In genomic region chr12:89818200-89818599, GRCm38 (mm10) we compare ENCODE assay signal across 21 mouse cellular contexts.
DNase-seq lines count a peak whose midpoint lies in the region; ATAC-seq and TF ChIP-seq lines count a peak whose summit lies in the region.
"Had no signal": no experiment of that assay in that cellular context is flagged by ENCODE, and none has a peak within 500 bp of the region (broad histone marks: within the 10 kb centered on the region; RNA-seq: fewer than 3 reads in every experiment).

No protein-coding gene starts in this region.

- H3K9me3 ChIP-seq in hindbrain, embryonic 14.5 days (ENCODE audit: control insufficient read depth, low read length): no peaks in the 10 kb centered on the region
- no peaks in the 10 kb centered on the region for H3K9me3 ChIP-seq in hindbrain, embryonic 12.5 days (replicated peaks)
- no peaks in the 10 kb centered on the region for H3K9me3 ChIP-seq in midbrain, embryonic 11.5 days (ENCODE audit: control insufficient read depth, low read length)
- H3K9me3 ChIP-seq in midbrain, embryonic 15.5 days: no peaks in the 10 kb centered on the region
- H3K9me3 ChIP-seq: heart, embryonic 10.5 days had no signal

- peak overlapping the region; percentile 83; the same call in 1 of the 2 replicates for H3K4me2 ChIP-seq in hindbrain, embryonic 14.5 days (replicated peaks)
- no peak overlapping the region for H3K4me2 ChIP-seq in hindbrain, embryonic 12.5 days (replicated peaks)
- H3K4me2 ChIP-seq in midbrain, embryonic 11.5 days: no peak overlapping the region
- no peak overlapping the region for H3K4me2 ChIP-seq in midbrain, embryonic 15.5 days

- H3K36me3 ChIP-seq in hindbrain, embryonic 14.5 days (replicated peaks; ENCODE audit: control insufficient read depth, insufficient read depth): no peaks in the 10 kb centered on the region
- no peaks in the 10 kb centered on the region for H3K36me3 ChIP-seq in hindbrain, embryonic 12.5 days
- no peaks in the 10 kb centered on the region for H3K36me3 ChIP-seq in midbrain, embryonic 11.5 days (ENCODE audit: control insufficient read depth, insufficient read depth, low read length)
- no peaks in the 10 kb centered on the region for H3K36me3 ChIP-seq in midbrain, embryonic 15.5 days (replicated peaks)
- H3K36me3 ChIP-seq: heart, embryonic 10.5 days had no signal

- H3K27me3 ChIP-seq in hindbrain, embryonic 14.5 days (ENCODE audit: control insufficient read depth, insufficient read depth, low read length): no peaks in the 10 kb centered on the region
- H3K27me3 ChIP-seq in hindbrain, embryonic 12.5 days: peaks cover 8% of the 10 kb centered on the region; the same call in 1 of the 2 replicates
- H3K27me3 ChIP-seq in midbrain, embryonic 11.5 days (ENCODE audit: control insufficient read depth, insufficient read depth, low read length): peaks cover 4% of the 10 kb centered on the region; the same call in 1 of the 2 replicates
- H3K27me3 ChIP-seq in midbrain, embryonic 15.5 days (replicated peaks): no peaks in the 10 kb centered on the region
- no peaks in the 10 kb centered on the region for H3K27me3 ChIP-seq in cerebellum, adult 2 months (ENCODE audit: control insufficient read depth, insufficient read depth, low read length)

- 62% methylated on average over 2 of the region's 2 CpGs for WGBS in hindbrain, embryonic 14.5 days
- 86% methylated on average over 2 of the region's 2 CpGs for WGBS in hindbrain, embryonic 12.5 days
- WGBS in midbrain, embryonic 11.5 days: 85% methylated on average over 2 of the region's 2 CpGs
- WGBS in midbrain, embryonic 15.5 days: 75% methylated on average over 2 of the region's 2 CpGs
- 5% methylated on average over 2 of the region's 2 CpGs for WGBS in cerebellum, adult 2 months

- no peak overlapping the region for H3K4me3 ChIP-seq in hindbrain, embryonic 14.5 days (replicated peaks; ENCODE audit: low read length)
- no peak overlapping the region for H3K4me3 ChIP-seq in hindbrain, embryonic 12.5 days
- no peak overlapping the region for H3K4me3 ChIP-seq in midbrain, embryonic 11.5 days (ENCODE audit: low read depth, low read length)
- H3K4me3 ChIP-seq in midbrain, embryonic 15.5 days: no peak overlapping the region
- peak overlapping the region; percentile 81 for H3K4me3 ChIP-seq in cerebellum, adult 2 months (replicated peaks; ENCODE audit: insufficient read depth, low read depth, low read length)
- H3K4me3 ChIP-seq: erythroblast, embryonic 14.5 days; heart, embryonic 10.5 days; megakaryocyte, embryonic 14.5 days had no signal

- no peak overlapping the region for H3K27ac ChIP-seq in hindbrain, embryonic 14.5 days
- no peak overlapping the region for H3K27ac ChIP-seq in hindbrain, embryonic 12.5 days
- no peak overlapping the region for H3K27ac ChIP-seq in midbrain, embryonic 11.5 days (ENCODE audit: low read depth, low read length)
- no peak overlapping the region for H3K27ac ChIP-seq in midbrain, embryonic 15.5 days
- H3K27ac ChIP-seq in cerebellum, adult 2 months (ENCODE audit: insufficient read depth, low read length): no peak overlapping the region
- H3K27ac ChIP-seq: heart, embryonic 10.5 days; kidney, postnatal 0 days had no signal

- no peak for ATAC-seq in hindbrain, embryonic 14.5 days (ENCODE audit: low FRiP score)
- ATAC-seq in hindbrain, embryonic 12.5 days (ENCODE audit: low FRiP score): no peak
- ATAC-seq in midbrain, embryonic 11.5 days (ENCODE audit: low FRiP score): no peak
- no peak for ATAC-seq in midbrain, embryonic 15.5 days (replicated peaks)

- H3K9ac ChIP-seq in hindbrain, embryonic 14.5 days: no peak overlapping the region
- no peak overlapping the region for H3K9ac ChIP-seq in hindbrain, embryonic 12.5 days
- no peak overlapping the region for H3K9ac ChIP-seq in midbrain, embryonic 11.5 days (ENCODE audit: low read length)
- H3K9ac ChIP-seq in midbrain, embryonic 15.5 days: no peak overlapping the region
- H3K9ac ChIP-seq: forebrain, postnatal 0 days had no signal

- no peak for DNase-seq in hindbrain, embryonic 14.5 days (ENCODE audit: low spot score)
- DNase-seq in midbrain, embryonic 11.5 days (ENCODE audit: low spot score, missing footprints): peak; percentile 35
- peak; percentile 67 to 80 for DNase-seq in cerebellum, adult 2 months
- DNase-seq in cerebellum, postnatal 14 days: peak; percentile 51 to 62
- no peak for DNase-seq in gastrocnemius, postnatal 10 days
- DNase-seq in left cerebral cortex, adult 18-20 months (ENCODE audit: low spot score in 2 of 2): no peak
- DNase-seq: adrenal gland, adult 8-10 months; forebrain, postnatal 0 days; heart, postnatal 10 days; kidney, adult 18-20 months; lung, postnatal 14 days; right cerebral cortex, postnatal 14 days; spleen, adult 18-20 months; thymus, adult 18-20 months; thymus, postnatal 4 days had no signal

- TF ChIP-seq CTCF in cerebellum, adult 2 months (IDR thresholded peaks at IDR 0.05; ENCODE audit: borderline replicate concordance, insufficient read depth, low read depth, low read length): no peak

- peaks cover 26% of the 10 kb centered on the region for H3K4me1 ChIP-seq in hindbrain, embryonic 14.5 days (replicated peaks; ENCODE audit: control insufficient read depth, insufficient read depth, low read length)
- H3K4me1 ChIP-seq in hindbrain, embryonic 12.5 days: peaks cover 23% of the 10 kb centered on the region
- peaks cover 4% of the 10 kb centered on the region; the same call in 1 of the 2 replicates for H3K4me1 ChIP-seq in midbrain, embryonic 11.5 days (ENCODE audit: control insufficient read depth, insufficient read depth, low read length)
- peaks cover 49% of the 10 kb centered on the region for H3K4me1 ChIP-seq in midbrain, embryonic 15.5 days
- peaks cover 3% of the 10 kb centered on the region; the same call in 1 of the 2 replicates for H3K4me1 ChIP-seq in cerebellum, adult 2 months (ENCODE audit: control insufficient read depth, insufficient read depth, low read length)
- H3K4me1 ChIP-seq: heart, embryonic 10.5 days; megakaryocyte, embryonic 14.5 days had no signal

- TF ChIP-seq POLR2A in cerebellum, adult 2 months (IDR thresholded peaks at IDR 0.05; ENCODE audit: borderline replicate concordance, insufficient read depth, low read length): no peak

Comparison
In these comparisons a context has a peak if more than half of its experiments do, and no peak if none do; other contexts are left out.
1. DNase-seq: peak in midbrain, embryonic 11.5 days (single experiment), cerebellum, adult 2 months (2 of 2) and cerebellum, postnatal 14 days (2 of 2); none in hindbrain, embryonic 14.5 days (single experiment), gastrocnemius, postnatal 10 days (single experiment) and left cerebral cortex, adult 18-20 months (0 of 2).